Mouse (Mus musculus): ENCODE results near the gene Mcm2. TPM values are rescaled to one million over a fixed set of nuclear protein-coding genes. Genes with fewer than 3 reads are reported as not detected.

Mcm2 gene
- total RNA-seq, 1 experiment from 2014 or later, result 60.2 TPM

GRCm38 (mm10) chr6:88847571-88847970, 51.0 kb downstream of the Mcm2 start:
- DNase-seq, result no peak

- DNase-seq, result no peak
These were observed 53.5 kb downstream of the Mcm2 start for GRCm38 (mm10) chr6:88844901-88845565.

GRCm38 (mm10) chr6:88843781-88844725, 54.5 kb downstream of the Mcm2 start:
- no peak for DNase-seq

GRCm38 (mm10) chr6:88843241-88843640, 55.3 kb downstream of the Mcm2 start:
- DNase-seq, result no peak

- DNase-seq, result peak; percentile 74
These were observed 55.8 kb downstream of the Mcm2 start for GRCm38 (mm10) chr6:88842731-88843151.

GRCm38 (mm10) chr6:88841781-88842689, 56.5 kb downstream of the Mcm2 start, which contains the start of gene Abtb1:
Abtb1 (minus strand) TSS chr6:88841984.
- DNase-seq, result peak; percentile 100

GRCm38 (mm10) chr6:88841514-88841780, 57.1 kb downstream of the Mcm2 start:
- no peak for DNase-seq

GRCm38 (mm10) chr6:88840791-88841513, 57.6 kb downstream of the Mcm2 start:
- no peak for DNase-seq

- no peak for DNase-seq
These were observed 58.4 kb downstream of the Mcm2 start for GRCm38 (mm10) chr6:88840211-88840610.

GRCm38 (mm10) chr6:88839135-88839970, 59.2 kb downstream of the Mcm2 start:
- no peak for DNase-seq

- no peak for DNase-seq
These were observed 60.0 kb downstream of the Mcm2 start for GRCm38 (mm10) chr6:88838613-88839012.

- no peak for DNase-seq
These were observed 60.6 kb downstream of the Mcm2 start for GRCm38 (mm10) chr6:88837999-88838398.

GRCm38 (mm10) chr6:88836178-88836819, 62.3 kb downstream of the Mcm2 start:
- DNase-seq, result no peak

- DNase-seq, result no peak
These were observed 63.5 kb downstream of the Mcm2 start for GRCm38 (mm10) chr6:88835047-88835446.

Other genes with a start within 250 kb of the Mcm2 start
- gene Mgll, start 174.4 kb downstream of the Mcm2 start, total RNA-seq (2021), result 232 and 279 TPM in 2 replicates
- gene Abtb1, start 56.8 kb downstream of the Mcm2 start, total RNA-seq (2021), result 22.7 and 30.5 TPM in 2 replicates
- 24.4 and 27.2 TPM in 2 replicates for gene Podxl2, start 23.7 kb downstream of the Mcm2 start, total RNA-seq (2021)
- 73.2 and 73.8 TPM in 2 replicates for gene Tpra1, start 3.5 kb upstream of the Mcm2 start, total RNA-seq (2021)